14 mouse cellular contexts compared by ENCODE assay signal in the genomic region with DNA sequence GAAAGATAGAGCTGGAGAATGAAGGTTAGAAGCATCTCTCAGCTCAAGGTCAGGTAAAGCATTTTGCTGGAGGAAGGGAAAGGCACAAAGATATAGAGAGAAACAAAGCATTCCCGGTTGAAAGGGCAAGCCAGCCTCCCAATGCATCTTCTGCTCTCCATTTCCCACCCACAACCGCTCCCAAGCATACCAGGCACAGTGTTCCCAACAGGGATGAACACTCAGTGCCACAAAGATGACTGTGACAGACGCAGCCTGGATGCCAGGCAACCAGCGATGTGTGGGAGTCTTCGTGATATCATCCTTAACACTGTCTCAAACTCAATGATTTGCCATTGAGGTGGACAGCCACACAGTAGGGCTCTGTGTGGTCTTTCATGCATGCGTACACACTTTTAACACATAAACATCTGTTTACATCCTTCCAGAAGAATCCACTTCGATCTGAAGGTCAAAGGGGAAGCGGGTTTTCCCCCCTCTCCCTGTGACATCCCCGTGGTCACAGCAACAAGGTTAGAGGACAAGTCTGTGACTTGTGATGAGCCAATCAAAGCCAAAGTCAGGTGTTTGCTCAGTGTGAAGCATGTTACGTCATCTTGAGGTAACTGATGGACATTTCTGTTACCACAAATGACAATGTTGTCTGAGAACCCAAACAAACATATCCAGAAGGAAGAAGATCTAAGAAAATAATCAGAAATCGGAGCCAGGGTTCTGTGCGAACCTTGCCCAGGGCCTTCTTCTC. TPM values are rescaled to one million over a fixed set of nuclear protein-coding genes. Genes with fewer than 3 reads are reported as not detected.
A peak's percentile ranks its signal among the peaks of the same experiment; 100 is the strongest.
DNase-seq lines count a peak whose midpoint lies in the region; TF ChIP-seq lines count a peak whose summit lies in the region.
"Had no signal": no experiment of that assay in that cellular context is flagged by ENCODE, and none has a peak within 500 bp of the region (broad histone marks: within the 10 kb centered on the region; RNA-seq: fewer than 3 reads in every experiment).

No protein-coding gene starts in this region.

- TF ChIP-seq EP300 in CH12.LX (IDR thresholded peaks at IDR 0.05; ENCODE audit: low read length), result no peak

- TF ChIP-seq CTCF in CH12.LX (conservative IDR thresholded peaks at IDR 0.05 in 1 of 2, IDR thresholded peaks at IDR 0.05 in 1 of 2; ENCODE audit: low read depth in 2 of 2, low read length in 2 of 2), result no peak

- no peak overlapping the region for H3K27ac ChIP-seq in CH12.LX (ENCODE audit: insufficient read depth, low read depth)
- H3K27ac ChIP-seq: heart, embryonic 13.5 days; hindbrain, embryonic 13.5 days had no signal

- intact Hi-C loops in left cerebral cortex, postnatal 25 days (cut with DNase I), result loop anchor here (2.0 kb wide), 1 partner anchor 295 kb away; no protein-coding TSS in a partner anchor

- TF ChIP-seq POLR2A in CH12.LX (IDR thresholded peaks at IDR 0.05; ENCODE audit: low read depth, low read length), result no peak

- no peaks in the 10 kb centered on the region for H3K27me3 ChIP-seq in CH12.LX (replicated peaks)
- H3K27me3 ChIP-seq: heart, embryonic 13.5 days; hindbrain, embryonic 13.5 days had no signal

- no peak overlapping the region for H3K9ac ChIP-seq in CH12.LX (ENCODE audit: insufficient read depth, low read depth)
- H3K9ac ChIP-seq: heart, embryonic 13.5 days; hindbrain, embryonic 13.5 days had no signal

- no peak for TF ChIP-seq RAD21 in CH12.LX (IDR thresholded peaks at IDR 0.05; ENCODE audit: low read depth, low read length)

- no peaks in the 10 kb centered on the region for H3K36me3 ChIP-seq in CH12.LX (replicated peaks in 1 of 2; ENCODE audit: control insufficient read depth in 1 of 2, insufficient read depth in 1 of 2, low read length in 1 of 2)
- H3K36me3 ChIP-seq: heart, embryonic 13.5 days; hindbrain, embryonic 13.5 days had no signal

- no peak overlapping the region for H3K4me2 ChIP-seq in CH12.LX (ENCODE audit: insufficient read depth, low read depth, poor library complexity, severe bottlenecking)
- H3K4me2 ChIP-seq: heart, embryonic 13.5 days; hindbrain, embryonic 13.5 days had no signal

- peaks cover 22 to 43% of the 10 kb centered on the region in 2 experiments for H3K4me1 ChIP-seq in CH12.LX (ENCODE audit: control insufficient read depth in 1 of 2, insufficient read depth in 2 of 2)
- H3K4me1 ChIP-seq: hindbrain, embryonic 13.5 days had no signal

- in situ Hi-C loops in CH12.LX (cut with MboI; ENCODE audit: low pct_ligation_motif_present, low pct_unique_long_range_greater_than_20kb, low sequenced_read_pairs), result no loop called here

- no peak overlapping the region for H3K4me3 ChIP-seq in CH12.LX (replicated peaks in 1 of 3; ENCODE audit: low read depth in 2 of 3, low read length in 2 of 3, poor library complexity in 1 of 3)
- H3K4me3 ChIP-seq: erythroblast, embryonic 14.5 days; heart, embryonic 13.5 days; hindbrain, embryonic 13.5 days had no signal

- DNase-seq in CH12.LX (ENCODE audit: extremely low read depth), result no peak
- DNase-seq in brain, adult 2 months (ENCODE audit: low read depth, low spot score), result peak; percentile 84
- DNase-seq in layer of hippocampus, adult 8-10 months (ENCODE audit: low spot score in 2 of 2), result peak; percentile 73 to 77
- peak; percentile 62 to 78 for DNase-seq in left cerebral cortex, postnatal 25 days (ENCODE audit: low spot score in 2 of 2)
- DNase-seq in kidney, postnatal 36 days, result no peak
- no peak for DNase-seq in kidney, adult 11 months
- DNase-seq in embryo, embryonic 10.5 days (ENCODE audit: low spot score), result no peak
- DNase-seq: adrenal gland, postnatal 10 days; lung, adult 18-20 months; thymus, postnatal 14 days had no signal

- dilution Hi-C loops in CH12.LX (cut with MboI; ENCODE audit: extremely low pct_ligation_motif_present, extremely low pct_unique_long_range_greater_than_20kb, low sequenced_read_pairs), result no loop called here

- no peaks in the 10 kb centered on the region for H3K9me3 ChIP-seq in CH12.LX (replicated peaks; ENCODE audit: low read length)
- H3K9me3 ChIP-seq: heart, embryonic 13.5 days; hindbrain, embryonic 13.5 days had no signal

- H3K79me2 ChIP-seq in CH12.LX (replicated peaks; ENCODE audit: control insufficient read depth, extremely low read depth, insufficient read depth, poor library complexity, severe bottlenecking), result no peaks in the 10 kb centered on the region

TF ChIP-seq in CH12.LX, 34 proteins besides CTCF, POLR2A, EP300 and RAD21:
- 0 out of 2 replicates have a peak, but pooled peaks have one; percentile 12 for TF ChIP-seq ZKSCAN1 (IDR thresholded peaks at IDR 0.05; ENCODE audit: borderline replicate concordance, low read depth, low read length)
- TF ChIP-seq ZC3H11A (IDR thresholded peaks at IDR 0.05; ENCODE audit: low read depth, low read length), result no peak
TF ChIP-seq in CH12.LX: peak in this region for 1.

RNA-seq across cellular contexts. Expression of a gene that starts 3.5 kb away (rescaled TPM):
- total RNA-seq in CH12.LX (2012; rRNA removed) (not detected in 2 replicates), CH12.LX (2014; rRNA removed) (not detected in 2 replicates)
- polyA plus RNA-seq in CH12.LX (2012; ENCODE audit: insufficient read length, low read depth), result not detected in 2 replicates
- under 1 TPM in 1 of 4 experiments, not detected in 3; 0.34 TPM for total RNA-seq in layer of hippocampus, adult 8-10 months (2022)
- total RNA-seq in left cerebral cortex, postnatal 25 days (2021), result not detected
- total RNA-seq: adrenal gland, postnatal 10 days had no signal
- polyA plus RNA-seq: erythroblast, embryonic 14.5 days; heart, embryonic 13.5 days; hindbrain, embryonic 13.5 days; kidney, postnatal 0 days had no signal

RNA-seq across cellular contexts. Expression of a gene that starts 38.0 kb away (rescaled TPM):
- total RNA-seq in CH12.LX (2012; rRNA removed) (218 and 234 TPM in 2 replicates), CH12.LX (2014; rRNA removed) (455 and 462 TPM in 2 replicates)
- 504 and 522 TPM in 2 replicates for polyA plus RNA-seq in CH12.LX (2012; ENCODE audit: insufficient read length, low read depth)
- 100 to 1,000 TPM; 324 to 350 (median 341) TPM for total RNA-seq in layer of hippocampus, adult 8-10 months (2022)
- 100 to 1,000 TPM; 266 to 287 TPM for total RNA-seq in left cerebral cortex, postnatal 25 days (2021)

RNA-seq across cellular contexts. Expression of a gene that starts 44.1 kb away (rescaled TPM):
- 0.17 and 0.29 TPM in 2 replicates for total RNA-seq in CH12.LX (2012; rRNA removed)
- not detected in 2 replicates for total RNA-seq in CH12.LX (2014; rRNA removed)
- 0.10 TPM in 1 of 2 replicates, not detected in the other for polyA plus RNA-seq in CH12.LX (2012; ENCODE audit: insufficient read length, low read depth)
- total RNA-seq in layer of hippocampus, adult 8-10 months (2022), result not detected
- not detected for total RNA-seq in left cerebral cortex, postnatal 25 days (2021)
- polyA plus RNA-seq: heart, embryonic 13.5 days had no signal

Comparison
In these comparisons a context has a peak if more than half of its experiments do, and no peak if none do; other contexts are left out.
1. DNase-seq: peak in brain, adult 2 months (single experiment), layer of hippocampus, adult 8-10 months (2 of 2) and left cerebral cortex, postnatal 25 days (2 of 2); none in CH12.LX (single experiment), kidney, postnatal 36 days (0 of 2), kidney, adult 11 months (single experiment) and embryo, embryonic 10.5 days (single experiment).